Mouse (Mus musculus) liver, embryonic 13.5 days (tissue): ENCODE data around the gene Nolc1. TPM values are rescaled to one million over a fixed set of nuclear protein-coding genes. Genes with fewer than 3 reads are reported as not detected.
"Not testable (repeated sequence)": the region's sequence is repeated elsewhere in the genome, so short reads cannot be mapped to it uniquely, and the experiment has no call there.

Experiments
- ATAC-seq: fragments of 200-750 bp; cut with Nextera tagmentation; 2 replicates; pipeline ENCODE4 v1.8.0; 2017; ENCODE audit warnings: low read depth, mild to moderate bottlenecking, moderate number of reproducible peaks, moderate library complexity
- DNase-seq: peaks from one replicate; pipeline ENCODE4 v3.0.0; 2022
- H3K27ac ChIP-seq: fragments of 300-500 bp; sonication (generic); 2 replicates; pipeline ENCODE4 v1.5.1; 2015; ENCODE audit warnings: moderate library complexity, mild to moderate bottlenecking, inconsistent platforms
- H3K27me3 ChIP-seq: fragments of 300-500 bp; sonication (generic); 2 replicates; pipeline ENCODE4 v1.6.1; 2015; ENCODE audit warnings: mild to moderate bottlenecking, inconsistent platforms
- H3K36me3 ChIP-seq: fragments of 300-500 bp; sonication (generic); 2 replicates; pipeline ENCODE4 v1.6.1; 2015; ENCODE audit warnings: mild to moderate bottlenecking, inconsistent platforms
- H3K4me1 ChIP-seq: fragments of 300-500 bp; sonication (generic); replicated peaks from 2 replicates; pipeline ENCODE4 v1.6.1; 2015; ENCODE audit warnings: inconsistent platforms
- H3K4me2 ChIP-seq: fragments of 300-500 bp; sonication (generic); 2 replicates; pipeline ENCODE4 v1.6.1; 2015; ENCODE audit warnings: inconsistent platforms, mild to moderate bottlenecking, moderate library complexity
- H3K4me3 ChIP-seq: fragments of 300-500 bp; sonication (generic); replicated peaks from 2 replicates; pipeline ENCODE4 v1.5.1; 2015; ENCODE audit warnings: mild to moderate bottlenecking, inconsistent platforms
- H3K9ac ChIP-seq: fragments of 300-500 bp; sonication (generic); 2 replicates; pipeline ENCODE4 v1.6.1; 2015; ENCODE audit warnings: mild to moderate bottlenecking, inconsistent platforms
- H3K9me3 ChIP-seq: fragments of 300-500 bp; sonication (generic); replicated peaks from 2 replicates; pipeline ENCODE4 v1.6.1; 2016; ENCODE audit warnings: inconsistent platforms
- WGBS: fragments of 180-500 bp; shearing (Covaris S2); methylation state at CpG from one replicate; pipeline ENCODE4 v1.1.7; 2015; ENCODE audit not compliant: insufficient replicate concordance; 5-methylcytosine and 5-hydroxymethylcytosine counted together
- polyA plus RNA-seq: library from polyadenylated mRNA; unstranded; fragments of >200 nt; fragmentation: Nextera tagmentation; extraction: Ambion mirVana; gene quantifications from 2 replicates; pipeline ENCODE4 v1.2.1, GENCODE M21; 2015

The Nolc1 gene
- polyA plus RNA-seq, 1 experiment from 2014 or later, result 105 TPM

- H3K9ac ChIP-seq, result no peak overlapping the region
- DNase-seq, result no peak
- H3K27me3 ChIP-seq, result peaks cover 11% of the 10 kb centered on the region
- H3K4me3 ChIP-seq, result no peak overlapping the region
- H3K9me3 ChIP-seq, result no peaks in the 10 kb centered on the region
- H3K36me3 ChIP-seq, result no peaks in the 10 kb centered on the region
- H3K27ac ChIP-seq, result no peak overlapping the region
- H3K4me2 ChIP-seq, result no peak overlapping the region
- H3K4me1 ChIP-seq, result peaks cover 3% of the 10 kb centered on the region
- ATAC-seq, result no peak
These were observed 49.0 kb downstream of the Nolc1 start for GRCm38 (mm10) chr19:46124651-46125050.

GRCm38 (mm10) chr19:46126301-46126700 lies 50.6 kb downstream of the Nolc1 start:
- no peak overlapping the region for H3K27ac ChIP-seq
- no peak overlapping the region for H3K9ac ChIP-seq
- H3K4me3 ChIP-seq, result no peak overlapping the region
- H3K27me3 ChIP-seq, result peaks cover 24% of the 10 kb centered on the region
- H3K4me1 ChIP-seq, result no peaks in the 10 kb centered on the region
- no peaks in the 10 kb centered on the region for H3K36me3 ChIP-seq
- H3K9me3 ChIP-seq, result no peaks in the 10 kb centered on the region
- ATAC-seq (no peak), DNase-seq (no peak)
- H3K4me2 ChIP-seq, result no peak overlapping the region
- WGBS, result 71% methylated on average over 4 of the region's 4 CpGs

GRCm38 (mm10) chr19:46129737-46130136 lies 54.1 kb downstream of the Nolc1 start:
- peaks cover 58% of the 10 kb centered on the region for H3K27me3 ChIP-seq
- not testable (repeated sequence) for H3K27ac ChIP-seq, ATAC-seq, H3K4me1 ChIP-seq, H3K4me3 ChIP-seq, H3K36me3 ChIP-seq, H3K9ac ChIP-seq, DNase-seq, H3K9me3 ChIP-seq, H3K4me2 ChIP-seq
- 57% methylated on average over 6 of the region's 6 CpGs for WGBS

- Histone ChIP-seq H3K27me3 (peaks cover 74% of the 10 kb centered on the region), H3K4me2 (peak overlapping the region; percentile 57), H3K27ac (no peak overlapping the region), H3K4me1 (peaks cover 17% of the 10 kb centered on the region), H3K4me3 (peak overlapping the region; percentile 27), H3K9me3 (no peaks in the 10 kb centered on the region), H3K9ac (no peak overlapping the region), H3K36me3 (no peaks in the 10 kb centered on the region)
- no peak for ATAC-seq
- no peak for DNase-seq
- 14% methylated on average over 8 of the region's 8 CpGs for WGBS
These were observed 55.6 kb downstream of the Nolc1 start for GRCm38 (mm10) chr19:46131283-46131682.

GRCm38 (mm10) chr19:46131694-46132525 lies 56.2 kb downstream of the Nolc1 start, which contains the start of gene Elovl3:
TSS of gene Elovl3 (plus strand) at chr19:46131897.
- peak within 1 kb of the TSS; percentile 27 for H3K4me3 ChIP-seq
- ATAC-seq, result peak; percentile 65
- H3K9ac ChIP-seq, result no peak within 1 kb of the TSS
- DNase-seq, result peak; percentile 26
- H3K27me3 ChIP-seq, result peaks cover 80% of the 10 kb centered on the region
- H3K9me3 ChIP-seq, result no peaks in the 10 kb centered on the region
- H3K4me1 ChIP-seq, result peaks cover 23% of the 10 kb centered on the region
- no peaks in the 10 kb centered on the region for H3K36me3 ChIP-seq
- WGBS, result 2% methylated on average over 31 of the region's 31 CpGs
- H3K27ac ChIP-seq, result no peak within 1 kb of the TSS
- peak within 1 kb of the TSS; percentile 57 for H3K4me2 ChIP-seq

- Histone ChIP-seq H3K36me3 (no peaks in the 10 kb centered on the region), H3K9me3 (no peaks in the 10 kb centered on the region), H3K27me3 (peaks cover 83% of the 10 kb centered on the region), H3K9ac (no peak overlapping the region), H3K27ac (no peak overlapping the region), H3K4me3 (no peak overlapping the region), H3K4me1 (peaks cover 30% of the 10 kb centered on the region), H3K4me2 (no peak overlapping the region)
- DNase-seq, result no peak
- no peak for ATAC-seq
- WGBS, result 27% methylated on average over 6 of the region's 6 CpGs
These were observed 56.9 kb downstream of the Nolc1 start for GRCm38 (mm10) chr19:46132577-46132976.

Other genes starting within 250 kb of the Nolc1 start
- 4.3 and 5.6 TPM in 2 replicates for gene Armh3, start 77.4 kb upstream of the Nolc1 start, polyA plus RNA-seq
- gene Hps6, start 72.4 kb upstream of the Nolc1 start, polyA plus RNA-seq, result 2.7 and 2.9 TPM in 2 replicates
- 19.5 and 23.8 TPM in 2 replicates for gene Pprc1, start 31.0 kb upstream of the Nolc1 start, polyA plus RNA-seq
- gene Ldb1, start 30.6 kb upstream of the Nolc1 start, polyA plus RNA-seq, result 31.9 and 34.9 TPM in 2 replicates
- 0.07 TPM in 1 of 2 replicates, not detected in the other for gene Elovl3, start 56.0 kb downstream of the Nolc1 start, polyA plus RNA-seq
- gene Pitx3, start 72.5 kb downstream of the Nolc1 start, polyA plus RNA-seq, result 0.17 and 0.25 TPM in 2 replicates
- gene Gbf1, start 76.6 kb downstream of the Nolc1 start, polyA plus RNA-seq, result 18.1 and 20.1 TPM in 2 replicates
- 3.9 and 4.3 TPM in 2 replicates for gene Nfkb2, start 228.5 kb downstream of the Nolc1 start, polyA plus RNA-seq